Mouse (Mus musculus) adrenal gland, adult (tissue): ENCODE measurements around the gene Sec24d.
"Not testable (repeated sequence)": the region's sequence is repeated elsewhere in the genome, so short reads cannot be mapped to it uniquely, and the experiment has no call there.

Experiments
- DNase-seq, 2 experiments: peaks; one replicate each; pipeline ENCODE4 v3.0.0; 2022 to 2023; ENCODE audit warnings: low spot score in 1 of 2; ENCODE audit not compliant: inconsistent age in 2 of 2

Sec24d gene

DNA sequence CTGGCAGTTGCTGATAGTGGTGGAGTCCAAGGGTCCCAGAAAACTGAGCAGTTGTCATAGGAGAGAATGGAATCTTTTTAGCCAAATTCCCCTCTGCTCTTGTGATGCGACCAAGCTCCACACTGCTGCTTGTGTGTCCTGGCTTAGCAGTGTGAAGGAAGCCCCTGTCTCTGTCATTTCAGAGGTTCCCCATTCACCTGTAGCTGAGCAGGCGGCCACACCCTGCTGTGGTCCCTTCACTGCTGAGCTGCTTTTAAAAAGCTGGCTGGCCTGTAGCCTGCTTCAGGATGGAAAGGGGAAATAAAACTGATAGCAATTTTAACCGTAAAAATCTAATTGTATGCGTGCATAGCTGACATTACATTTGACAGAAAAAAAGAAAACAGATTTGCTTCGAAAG is 69.7 kb downstream of the Sec24d start:
- no peak for DNase-seq

DNA sequence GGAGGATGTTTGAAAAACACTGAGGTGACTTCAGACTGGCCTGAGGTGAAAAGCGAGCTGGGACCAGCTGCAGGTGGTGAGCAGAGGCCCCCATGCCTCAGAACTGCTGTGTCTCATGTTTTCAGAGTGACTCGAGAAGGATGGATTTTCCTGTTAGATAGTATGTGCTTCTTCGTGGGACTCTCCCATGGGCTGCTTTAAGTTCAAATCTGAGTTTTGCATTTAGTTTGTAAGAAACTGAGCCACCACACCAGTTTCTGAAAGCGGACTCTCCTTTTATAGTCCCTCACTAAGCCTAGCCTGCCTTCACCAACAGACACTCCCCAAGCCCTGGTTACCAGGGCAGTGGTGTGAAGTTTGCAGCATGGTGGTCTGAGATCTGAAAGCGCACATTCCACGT is 70.6 kb downstream of the Sec24d start:
- no peak for DNase-seq

- no peak for DNase-seq
These were observed 71.5 kb downstream of the Sec24d start for GRCm38 (mm10) chr3:123338666-123339195.

DNA sequence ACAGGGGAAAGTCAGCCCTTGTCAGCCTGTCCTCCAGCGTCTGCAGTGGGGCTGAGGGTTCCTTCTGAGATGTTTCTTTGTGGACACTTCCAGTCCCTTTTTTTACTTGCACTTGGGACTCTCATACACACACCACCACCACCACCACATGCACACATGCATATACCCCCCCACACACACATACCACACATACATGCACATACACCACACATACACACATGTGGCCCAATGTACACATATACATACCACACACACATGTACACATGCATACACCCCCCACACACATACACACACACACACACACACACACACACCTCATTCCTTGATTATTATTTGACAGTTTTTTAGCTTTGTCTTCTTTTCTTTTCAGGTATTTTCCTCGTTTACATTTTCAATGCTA is 73.8 kb downstream of the Sec24d start:
- DNase-seq: no peak

GRCm38 (mm10) chr3:123343690-123344089 is 76.4 kb downstream of the Sec24d start:
- no peak for DNase-seq

DNA sequence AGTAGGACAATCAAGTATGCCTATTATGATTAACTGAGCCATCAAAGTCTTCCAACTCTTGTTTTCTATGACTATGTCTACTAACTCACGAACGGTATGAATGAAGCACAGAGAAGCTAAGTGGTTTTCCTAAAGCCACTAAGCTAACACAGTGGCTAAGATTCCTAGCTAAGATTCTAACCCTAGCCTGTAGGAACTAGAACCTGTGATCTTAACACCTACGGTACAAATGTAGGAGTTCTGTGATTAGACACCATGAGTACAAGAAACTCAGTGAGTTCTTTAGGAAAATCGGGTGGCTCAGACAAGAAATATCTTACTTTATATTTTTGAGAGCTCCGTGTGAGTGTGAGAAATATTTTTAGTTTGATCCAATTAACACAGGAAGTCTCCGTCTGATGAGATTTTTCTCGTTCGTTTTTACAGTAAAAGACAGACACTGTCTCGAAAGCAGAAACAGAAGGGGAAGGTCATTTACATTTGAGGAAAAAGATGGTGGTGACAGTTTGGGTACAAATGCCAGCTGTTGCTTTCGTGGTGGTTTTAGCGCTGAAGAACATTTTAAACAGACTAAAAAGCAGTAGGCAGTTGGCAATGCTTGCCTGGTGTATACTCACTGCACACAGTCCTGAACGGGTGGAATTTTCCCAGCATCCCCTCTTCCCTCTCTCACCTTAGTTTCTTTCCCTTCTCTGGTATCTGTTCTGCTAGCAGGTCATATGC is 81.0 kb downstream of the Sec24d start:
- DNase-seq: no peak

DNA sequence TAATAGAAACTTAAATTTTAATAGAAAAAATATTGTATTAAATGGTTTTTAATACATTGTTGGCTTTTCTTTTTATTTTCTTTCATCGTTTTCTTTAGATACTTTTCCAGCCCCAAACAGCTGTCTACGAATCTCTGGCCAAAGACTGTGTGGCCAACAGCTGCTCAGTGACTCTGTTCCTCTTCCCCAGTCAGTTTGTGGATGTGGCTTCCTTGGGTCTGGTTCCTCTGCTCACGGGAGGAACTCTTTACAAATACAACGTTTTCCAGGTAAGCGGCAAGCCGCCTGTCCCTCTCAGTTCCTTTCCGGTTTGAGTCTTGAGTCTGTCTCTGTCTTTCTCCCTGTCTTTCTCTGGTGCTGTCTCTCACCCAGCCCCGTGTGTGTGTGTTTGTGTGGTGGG is 83.3 kb downstream of the Sec24d start:
- DNase-seq: no peak

- no peak for DNase-seq
These were observed 84.3 kb downstream of the Sec24d start for GRCm38 (mm10) chr3:123351519-123351918.

DNA sequence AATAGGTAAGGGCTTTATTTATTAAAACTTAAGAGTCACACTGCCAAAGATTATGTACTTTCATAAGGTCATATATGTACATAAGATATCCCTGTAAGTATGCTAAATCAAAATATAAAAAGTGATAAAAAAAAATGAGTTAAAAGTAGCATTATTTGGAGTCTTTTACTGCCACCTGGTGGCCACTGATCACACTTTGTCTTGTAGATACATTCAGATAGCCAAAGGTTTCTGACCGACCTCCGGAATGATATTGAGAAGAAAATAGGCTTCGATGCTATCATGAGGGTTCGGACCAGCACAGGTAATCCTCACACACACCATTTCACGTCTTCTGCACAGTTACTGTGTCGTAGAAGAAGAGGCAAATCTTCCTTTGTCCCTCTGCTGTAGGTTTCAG is 85.9 kb downstream of the Sec24d start:
- DNase-seq: peak in 1 of 2 experiments; percentile 72

- no peak for DNase-seq
These were observed 86.4 kb downstream of the Sec24d start for GRCm38 (mm10) chr3:123353661-123354060.

DNA sequence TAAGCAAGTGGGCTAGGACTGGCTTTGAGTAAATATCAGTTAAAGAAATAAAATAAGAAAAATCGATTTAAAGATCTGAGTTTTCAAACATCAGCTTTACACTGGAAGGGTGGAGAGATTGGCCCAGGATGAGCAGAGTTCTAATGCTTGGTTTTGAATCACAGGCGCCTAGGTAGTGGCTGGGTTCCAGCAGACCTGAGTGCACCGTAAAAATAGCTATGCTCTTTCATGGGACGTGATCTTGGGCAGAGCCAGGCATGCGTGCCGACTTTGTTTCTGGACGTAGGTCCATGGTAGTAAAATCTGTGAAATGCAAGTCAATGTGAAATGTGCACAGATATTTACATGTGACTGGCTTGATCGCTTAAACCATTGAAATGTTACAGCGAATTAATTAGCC is 87.1 kb downstream of the Sec24d start:
- DNase-seq: no peak

GRCm38 (mm10) chr3:123356377-123356991 is 89.2 kb downstream of the Sec24d start:
- DNase-seq: no peak

GRCm38 (mm10) chr3:123366820-123367219 is 99.6 kb downstream of the Sec24d start:
- DNase-seq: not testable (repeated sequence)

DNA sequence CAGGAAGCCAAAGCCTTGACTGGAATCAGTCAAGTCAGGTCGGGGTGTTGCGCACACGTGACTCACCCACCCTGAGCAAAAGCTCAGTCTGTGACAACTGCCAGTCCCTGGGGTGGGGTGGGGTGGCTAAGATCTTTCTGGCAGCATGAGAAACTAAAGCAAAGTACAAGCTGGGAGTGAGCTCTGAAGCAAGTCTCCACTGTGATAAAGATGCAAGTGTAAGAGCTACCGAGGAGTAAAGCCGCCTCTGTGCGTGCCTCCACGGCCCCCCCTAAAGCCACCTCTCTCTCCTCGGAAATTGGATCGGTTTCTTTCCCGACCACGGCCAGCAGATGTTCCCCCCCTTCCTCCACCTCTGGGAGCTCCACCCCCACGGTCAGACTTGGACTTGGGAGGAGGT is 101.9 kb downstream of the Sec24d start:
- no peak for DNase-seq

DNA sequence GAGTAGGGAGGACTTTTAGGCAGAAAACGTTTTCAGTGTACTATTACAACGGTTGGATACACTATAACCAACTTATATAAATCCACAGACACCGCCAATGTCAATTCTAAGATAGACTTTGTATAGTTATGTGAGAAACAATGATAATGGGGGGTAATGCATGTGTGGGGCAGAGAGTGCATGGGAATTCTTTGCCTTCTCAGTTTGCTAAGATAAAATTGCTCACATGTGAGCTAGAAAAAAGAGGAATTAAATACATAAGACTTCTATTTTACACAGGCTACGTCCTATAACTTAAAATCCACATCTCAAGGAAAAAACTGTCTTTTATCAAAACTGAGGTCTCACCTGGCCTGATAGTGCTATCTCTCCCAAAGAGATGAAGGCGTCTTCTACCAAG is 103.7 kb downstream of the Sec24d start:
- DNase-seq: no peak

DNA sequence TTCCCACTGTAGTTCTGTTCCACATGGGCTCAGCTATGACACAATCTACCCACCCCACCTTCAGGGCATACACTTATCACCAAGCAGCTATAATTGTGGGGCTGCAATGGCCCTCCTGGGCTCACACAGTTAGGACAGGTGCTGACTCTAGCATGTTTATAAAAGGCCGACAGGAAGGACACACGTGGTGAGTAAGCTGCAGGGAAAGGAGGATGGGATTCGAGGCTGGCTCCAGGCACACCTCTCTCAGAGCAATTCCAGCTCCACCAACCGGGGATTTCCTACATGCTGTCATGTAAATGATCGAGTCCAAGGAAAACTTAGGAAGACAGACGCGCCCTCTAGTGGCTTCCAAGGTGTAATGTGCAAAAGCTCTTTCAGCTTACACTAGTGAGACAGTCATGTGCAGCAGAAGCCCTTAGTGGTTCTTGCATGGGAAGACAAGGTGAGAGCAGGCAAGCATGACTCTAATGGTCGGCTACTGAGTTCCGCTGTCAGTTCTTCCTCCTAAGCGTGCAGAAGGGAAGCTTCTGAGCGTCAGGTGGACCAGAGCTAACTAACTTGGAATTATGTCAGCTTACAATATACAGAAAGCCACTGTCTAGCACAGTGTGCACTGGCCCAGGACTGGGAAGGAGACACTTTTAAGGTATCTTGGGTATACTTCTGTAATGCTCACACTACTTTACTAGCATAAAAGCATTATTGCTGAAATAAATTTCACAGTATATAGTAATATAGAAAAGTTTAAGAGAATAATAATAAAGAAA is 104.7 kb downstream of the Sec24d start:
- peak; percentile 61 to 89 for DNase-seq

DNA sequence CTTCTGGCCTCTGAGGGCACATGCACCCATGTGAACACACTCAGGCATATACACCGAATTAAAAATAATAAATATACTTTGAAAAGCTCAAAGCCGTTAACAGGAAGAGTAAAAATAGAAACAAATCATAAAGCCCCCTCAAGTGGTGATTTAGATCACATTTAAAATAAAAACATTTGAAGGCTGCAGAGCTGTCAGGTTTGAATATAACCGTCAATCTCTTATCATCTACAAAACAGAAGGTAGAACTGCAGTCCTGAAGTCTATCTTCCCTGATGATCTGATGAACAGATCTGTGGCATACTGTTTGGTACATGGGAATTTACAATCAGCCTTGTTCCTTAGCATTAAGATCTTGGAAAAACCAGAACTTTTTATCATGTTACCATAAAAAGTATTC is 109.3 kb downstream of the Sec24d start:
- no peak for DNase-seq

DNA sequence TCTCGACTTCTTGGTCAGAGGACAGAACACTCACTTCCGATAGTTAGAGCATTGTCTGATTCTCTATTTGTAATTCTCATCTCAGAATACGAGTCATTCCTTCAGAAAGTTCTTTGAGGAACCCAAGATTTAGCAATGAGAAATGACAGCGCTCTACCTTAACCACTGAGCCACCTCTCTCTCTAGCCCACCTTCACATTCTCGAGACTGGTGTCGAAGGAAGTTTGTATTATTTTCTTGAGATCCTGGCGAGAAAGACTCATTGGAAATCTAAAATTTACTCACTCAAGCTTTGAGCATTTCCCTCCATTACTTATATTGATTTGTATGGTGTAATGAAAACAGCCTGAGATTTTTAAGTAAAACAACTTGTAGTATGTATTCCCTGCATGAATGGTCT is 117.2 kb downstream of the Sec24d start:
- no peak for DNase-seq

DNA sequence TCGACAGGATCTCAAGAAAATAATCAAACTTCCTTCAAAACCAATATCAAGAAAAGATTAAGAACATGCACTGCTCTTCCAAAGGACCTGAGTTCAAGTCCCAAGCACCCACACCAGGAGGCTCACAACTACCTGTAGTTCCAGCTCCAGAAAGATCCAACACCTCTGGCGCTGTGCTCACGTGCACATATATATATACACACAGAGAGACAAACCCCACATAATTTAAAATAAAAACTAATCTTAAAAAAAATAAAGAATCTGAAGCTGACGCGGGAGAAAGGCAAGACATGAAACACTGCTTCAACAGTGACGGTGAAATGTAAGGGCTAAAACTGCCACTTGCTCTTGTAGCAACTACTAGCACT is 117.8 kb downstream of the Sec24d start:
- DNase-seq: peak in 1 of 2 experiments; percentile 6

GRCm38 (mm10) chr3:123385486-123386156 is 118.4 kb downstream of the Sec24d start, which contains the start of gene Mettl14:
Gene Mettl14, minus strand, starts transcription at chr3:123386108.
- peak; percentile 96 to 98 for DNase-seq

DNA sequence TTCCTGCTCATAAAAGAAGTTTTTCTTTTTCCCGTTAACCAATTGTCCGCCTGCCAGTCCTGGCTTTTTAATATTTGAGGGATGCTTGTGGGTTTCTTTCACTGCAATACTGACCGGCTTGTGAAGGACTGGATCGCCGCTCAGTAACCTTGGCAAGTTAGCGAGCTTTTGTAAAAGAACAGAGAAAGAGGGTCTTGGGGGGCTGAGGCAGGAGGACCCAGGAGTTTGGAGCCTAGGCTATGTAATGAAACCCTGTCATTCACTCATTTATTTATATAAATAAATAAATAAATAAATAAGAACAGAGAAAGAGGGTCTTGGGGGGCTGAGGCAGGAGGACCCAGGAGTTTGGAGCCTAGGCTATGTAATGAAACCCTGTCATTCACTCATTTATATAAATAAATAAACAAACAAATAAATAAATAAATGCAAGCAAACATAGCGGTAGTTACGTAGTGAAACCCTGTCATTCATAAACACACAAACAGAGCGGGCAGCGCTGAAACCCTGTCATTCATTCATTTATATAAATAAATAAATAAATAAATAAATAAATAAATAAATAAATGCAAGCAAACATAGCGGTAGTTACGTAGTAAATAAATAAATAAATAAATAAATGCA is 119.0 kb downstream of the Sec24d start:
- DNase-seq: not testable (repeated sequence)
